Mouse (Mus musculus): Measurements from ENCODE around the gene Med21. TPM values are rescaled to one million over a fixed set of nuclear protein-coding genes. Genes with fewer than 3 reads are reported as not detected.

Gene Med21
- 14.3 TPM for polyA plus RNA-seq (2015; fragmentation: Illumina TruSeq; extraction: RNeasy Lipid Tissue Mini Kit (QIAGEN cat#74804); ENCODE audit: insufficient read depth, low read depth, low replicate concordance)

GRCm38 (mm10) chr6:146642276-146643183 lies at the start of gene Med21, which contains the start of gene Tm7sf3:
Med21 (plus strand) TSS chr6:146642547.
Tm7sf3 (minus strand) TSS chr6:146642824.

Other genes starting within 250 kb of the Med21 start
- gene Itpr2, start 140.3 kb upstream of the Med21 start, polyA plus RNA-seq (2015; fragmentation: Illumina TruSeq; extraction: RNeasy Lipid Tissue Mini Kit (QIAGEN cat#74804); ENCODE audit: insufficient read depth, low read depth, low replicate concordance) = 5.2 TPM
- gene Fgfr1op2, start 65.3 kb upstream of the Med21 start, polyA plus RNA-seq (2015; fragmentation: Illumina TruSeq; extraction: RNeasy Lipid Tissue Mini Kit (QIAGEN cat#74804); ENCODE audit: insufficient read depth, low read depth, low replicate concordance) = 23.1 TPM
- 9.0 TPM for gene Ints13, start 64.7 kb upstream of the Med21 start, polyA plus RNA-seq (2015; fragmentation: Illumina TruSeq; extraction: RNeasy Lipid Tissue Mini Kit (QIAGEN cat#74804); ENCODE audit: insufficient read depth, low read depth, low replicate concordance)
- gene Tm7sf3, start 277 bp downstream of the Med21 start, polyA plus RNA-seq (2015; fragmentation: Illumina TruSeq; extraction: RNeasy Lipid Tissue Mini Kit (QIAGEN cat#74804); ENCODE audit: insufficient read depth, low read depth, low replicate concordance) = 5.2 TPM
- gene Stk38l, start 82.4 kb downstream of the Med21 start, polyA plus RNA-seq (2015; fragmentation: Illumina TruSeq; extraction: RNeasy Lipid Tissue Mini Kit (QIAGEN cat#74804); ENCODE audit: insufficient read depth, low read depth, low replicate concordance) = 2.5 TPM
- gene Arntl2, start 153.5 kb downstream of the Med21 start, polyA plus RNA-seq (2015; fragmentation: Illumina TruSeq; extraction: RNeasy Lipid Tissue Mini Kit (QIAGEN cat#74804); ENCODE audit: insufficient read depth, low read depth, low replicate concordance) = 6.5 TPM
- not detected for gene Smco2, start 207.6 kb downstream of the Med21 start, polyA plus RNA-seq (2015; fragmentation: Illumina TruSeq; extraction: RNeasy Lipid Tissue Mini Kit (QIAGEN cat#74804); ENCODE audit: insufficient read depth, low read depth, low replicate concordance)
- gene Ppfibp1, start 245.9 kb downstream of the Med21 start, polyA plus RNA-seq (2015; fragmentation: Illumina TruSeq; extraction: RNeasy Lipid Tissue Mini Kit (QIAGEN cat#74804); ENCODE audit: insufficient read depth, low read depth, low replicate concordance) = 13.8 TPM